Mouse (Mus musculus) cerebellum, adult 2 months (tissue): ENCODE measurements at regions not wholly inside any gene's neighbourhood (a gene's known extent, or its start where the extent isn't known, plus 50 kb on each side); places are given as distances from the start of the nearest gene placed in this dataset.

Source experiments
- DNase-seq, 2 experiments: peaks; one replicate each; pipeline ENCODE4 v3.0.0; 2021
- H3K27ac ChIP-seq: fragments of 200-500 bp; 2 replicates; pipeline ENCODE4 v1.5.1; 2012; ENCODE audit warnings: low read length, control low read depth, inconsistent platforms; ENCODE audit not compliant: insufficient read depth
- H3K27me3 ChIP-seq: fragments of 200-500 bp; 2 replicates; pipeline ENCODE4 v1.6.1; 2012; ENCODE audit warnings: inconsistent platforms, mild to moderate bottlenecking, low read length, moderate library complexity; ENCODE audit not compliant: control insufficient read depth, insufficient read depth
- H3K4me1 ChIP-seq: fragments of 200-500 bp; 2 replicates; pipeline ENCODE4 v1.6.1; 2011; ENCODE audit warnings: low read length; ENCODE audit not compliant: control insufficient read depth, insufficient read depth
- H3K4me3 ChIP-seq: fragments of 200-500 bp; replicated peaks from 2 replicates; pipeline ENCODE3; 2011; ENCODE audit warnings: mild to moderate bottlenecking, low read depth, low read length, control low read depth; ENCODE audit not compliant: insufficient read depth
- CTCF ChIP-seq: fragments of 200-500 bp; IDR thresholded peaks from 2 replicates; pipeline ENCODE4 v1.5.1; 2011; ENCODE audit warnings: low read depth, mild to moderate bottlenecking, control low read depth, low read length, moderate library complexity, borderline replicate concordance; ENCODE audit not compliant: insufficient read depth
- POLR2A ChIP-seq: fragments of 200-500 bp; IDR thresholded peaks from 2 replicates; pipeline ENCODE4 v1.6.1; 2011; ENCODE audit warnings: low read length, control low read depth, borderline replicate concordance; ENCODE audit not compliant: insufficient read depth
- WGBS: fragments of 180-500 bp; shearing (Covaris S2); methylation state at CpG from one replicate; pipeline ENCODE4 v1.1.7; 2018; 5-methylcytosine and 5-hydroxymethylcytosine counted together

DNA sequence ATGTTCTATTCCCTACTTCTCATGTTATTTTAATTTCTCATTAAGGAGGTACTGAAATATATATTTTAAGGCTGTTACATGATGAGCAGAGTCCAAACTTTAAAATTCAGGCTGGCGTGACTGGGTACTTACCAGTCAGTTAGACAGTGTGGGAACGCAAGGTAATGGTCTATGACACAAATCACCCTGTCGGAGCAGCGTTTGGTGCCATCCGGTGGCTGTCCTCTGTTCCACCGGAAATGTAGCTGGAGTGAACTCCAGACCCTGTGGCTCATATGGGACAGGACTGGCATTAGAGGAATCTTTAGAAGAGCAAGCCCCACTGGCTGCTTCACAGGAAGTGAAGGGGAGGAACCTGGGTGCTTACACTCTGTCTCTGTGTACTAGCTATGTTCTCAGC lies 388.0 kb downstream of the Adam3 start:
- no peak for DNase-seq
- TF ChIP-seq POLR2A (no peak), CTCF (peak; percentile 34; the same call in 1 of the 2 replicates)
- no peaks in the 10 kb centered on the region; the same call in 1 of the 2 replicates for H3K27me3 ChIP-seq
- no peaks in the 10 kb centered on the region for H3K4me1 ChIP-seq
- WGBS = 29% methylated on average over 6 of the region's 6 CpGs
- H3K27ac ChIP-seq = no peak overlapping the region
- no peak overlapping the region for H3K4me3 ChIP-seq

- DNase-seq = no peak
- Histone ChIP-seq H3K27ac (no peak overlapping the region), H3K4me3 (no peak overlapping the region), H3K4me1 (no peaks in the 10 kb centered on the region), H3K27me3 (no peaks in the 10 kb centered on the region; the same call in 1 of the 2 replicates)
- TF ChIP-seq POLR2A (no peak), CTCF (no peak)
- 52% methylated on average over 5 of the region's 5 CpGs for WGBS
Observed at GRCm38 (mm10) chr8:24335709-24336108, 389.9 kb downstream of the Adam3 start.

DNA sequence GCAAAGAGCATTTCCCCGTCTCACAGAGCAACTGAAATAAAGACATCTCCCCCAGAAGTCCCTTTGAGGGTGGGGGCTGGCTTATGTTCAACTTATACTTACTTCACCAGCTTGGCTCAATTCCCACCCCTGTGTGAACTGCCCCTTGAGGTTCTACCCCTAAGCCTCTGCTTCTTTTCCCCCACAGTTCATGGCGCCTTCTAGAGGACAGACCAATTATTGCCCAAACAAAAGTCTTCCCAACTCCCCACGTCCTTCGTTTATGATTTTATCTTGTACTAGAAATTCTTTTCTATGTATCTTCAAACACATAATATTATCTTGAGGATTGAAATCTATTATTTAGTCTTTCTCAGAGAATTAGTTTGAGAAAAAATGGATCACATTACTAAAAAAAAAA lies 391.9 kb downstream of the Adam3 start:
- no peaks in the 10 kb centered on the region for H3K4me1 ChIP-seq
- DNase-seq = no peak
- no peak overlapping the region for H3K4me3 ChIP-seq
- H3K27me3 ChIP-seq = no peaks in the 10 kb centered on the region; the same call in 1 of the 2 replicates
- WGBS = 81% methylated on average over 4 of the region's 4 CpGs
- H3K27ac ChIP-seq = no peak overlapping the region
- TF ChIP-seq POLR2A (no peak), CTCF (no peak)

DNA sequence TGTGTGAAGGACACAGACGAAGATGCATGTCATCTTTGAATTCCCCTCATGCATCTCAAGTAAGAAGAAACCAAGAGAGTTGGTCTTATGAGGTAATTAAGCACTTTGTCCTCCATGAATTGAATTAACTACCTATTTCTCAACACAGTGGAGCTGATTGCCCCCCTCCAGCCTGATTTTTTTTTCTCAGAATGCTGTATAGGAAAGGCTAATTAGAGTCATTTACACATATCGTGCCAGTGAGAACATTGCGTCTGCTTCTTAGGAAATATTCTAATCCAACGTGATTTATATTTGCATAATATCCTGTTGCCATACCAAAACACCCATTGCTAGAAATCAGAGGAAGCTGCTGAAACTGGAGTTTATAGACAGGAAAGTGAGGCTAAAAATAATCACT lies 414.8 kb downstream of the Adam3 start:
- no peak overlapping the region for H3K4me3 ChIP-seq
- TF ChIP-seq POLR2A (no peak), CTCF (no peak)
- no peaks in the 10 kb centered on the region for H3K27me3 ChIP-seq
- WGBS = 76% methylated on average over 4 of the region's 4 CpGs
- H3K4me1 ChIP-seq = no peaks in the 10 kb centered on the region
- no peak overlapping the region for H3K27ac ChIP-seq
- DNase-seq = no peak

DNA sequence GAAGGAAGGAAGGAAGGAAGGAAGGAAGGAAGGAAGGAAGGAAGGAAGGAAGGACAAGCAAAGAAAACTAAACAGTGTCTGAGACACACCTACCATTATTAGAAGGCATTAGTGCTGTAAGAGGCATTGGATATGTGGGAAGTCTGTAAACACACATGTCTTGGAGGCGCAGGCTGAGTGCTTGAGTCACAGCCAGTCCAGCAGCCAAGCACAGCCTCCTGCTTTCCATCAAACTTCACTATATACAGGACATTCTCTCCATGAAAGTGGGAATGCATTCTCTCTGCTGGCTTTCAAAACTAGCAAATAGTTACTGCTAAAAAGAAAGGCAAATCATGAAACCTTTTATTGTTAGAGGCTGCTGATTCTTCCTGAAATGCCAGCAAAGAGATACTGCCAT lies 431.1 kb downstream of the Adam3 start:
- H3K4me3 ChIP-seq = no peak overlapping the region
- H3K27me3 ChIP-seq = no peaks in the 10 kb centered on the region
- WGBS = 91% methylated on average over 1 of the region's 1 CpGs
- no peaks in the 10 kb centered on the region for H3K4me1 ChIP-seq
- no peak overlapping the region for H3K27ac ChIP-seq
- TF ChIP-seq POLR2A (no peak), CTCF (no peak)
- no peak for DNase-seq

- DNase-seq = no peak
- 63% methylated on average over 6 of the region's 6 CpGs for WGBS
- Histone ChIP-seq H3K27ac (no peak overlapping the region), H3K4me1 (no peaks in the 10 kb centered on the region), H3K27me3 (no peaks in the 10 kb centered on the region), H3K4me3 (no peak overlapping the region)
- no peak for TF ChIP-seq CTCF
- no peak for TF ChIP-seq POLR2A
Observed at GRCm38 (mm10) chr8:24287861-24288260, 437.8 kb downstream of the Adam3 start.

GRCm38 (mm10) chr8:24284966-24285365 lies 440.7 kb downstream of the Adam3 start:
- no peak for DNase-seq
- WGBS = 65% methylated on average over 2 of the region's 2 CpGs
- TF ChIP-seq CTCF (no peak), POLR2A (no peak)
- Histone ChIP-seq H3K4me3 (no peak overlapping the region), H3K4me1 (no peaks in the 10 kb centered on the region), H3K27me3 (no peaks in the 10 kb centered on the region), H3K27ac (no peak overlapping the region)

GRCm38 (mm10) chr8:24283901-24284405 lies 441.7 kb downstream of the Adam3 start:
- Histone ChIP-seq H3K27ac (no peak overlapping the region), H3K27me3 (no peaks in the 10 kb centered on the region), H3K4me1 (no peaks in the 10 kb centered on the region), H3K4me3 (no peak overlapping the region)
- TF ChIP-seq CTCF (no peak), POLR2A (no peak)
- peak in 1 of 2 experiments; percentile 8 for DNase-seq
- WGBS = 38% methylated on average over 3 of the region's 3 CpGs

DNA sequence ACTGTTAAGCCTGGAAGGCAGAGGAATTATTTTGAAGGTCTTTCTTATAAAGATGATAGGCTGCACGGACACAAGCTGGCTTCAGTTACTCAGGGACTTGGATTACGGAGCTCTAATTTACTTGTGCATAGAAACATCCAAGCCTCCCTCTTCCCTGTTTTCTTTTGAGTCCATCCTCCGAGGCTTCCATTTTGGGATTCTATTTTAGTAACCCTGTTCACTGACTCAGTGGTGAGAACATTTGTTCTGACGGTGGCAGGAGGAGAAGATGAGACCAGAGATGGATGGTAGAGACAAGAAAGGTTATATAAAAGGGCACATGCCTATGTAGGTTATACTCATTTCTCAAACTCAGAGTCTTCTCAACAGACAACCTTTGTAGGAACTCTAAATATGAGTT lies 445.4 kb downstream of the Adam3 start:
- Histone ChIP-seq H3K4me1 (no peaks in the 10 kb centered on the region), H3K27ac (no peak overlapping the region), H3K4me3 (no peak overlapping the region), H3K27me3 (no peaks in the 10 kb centered on the region)
- DNase-seq = no peak
- TF ChIP-seq POLR2A (no peak), CTCF (no peak)
- WGBS = 94% methylated on average over 4 of the region's 4 CpGs
